Mouse (Mus musculus): ENCODE results near the gene Irf2bp1. TPM values are rescaled to one million over a fixed set of nuclear protein-coding genes. Genes with fewer than 3 reads are reported as not detected.

Gene Irf2bp1
- polyA plus RNA-seq, 1 experiment from 2014 or later: 23.5 TPM

DNA sequence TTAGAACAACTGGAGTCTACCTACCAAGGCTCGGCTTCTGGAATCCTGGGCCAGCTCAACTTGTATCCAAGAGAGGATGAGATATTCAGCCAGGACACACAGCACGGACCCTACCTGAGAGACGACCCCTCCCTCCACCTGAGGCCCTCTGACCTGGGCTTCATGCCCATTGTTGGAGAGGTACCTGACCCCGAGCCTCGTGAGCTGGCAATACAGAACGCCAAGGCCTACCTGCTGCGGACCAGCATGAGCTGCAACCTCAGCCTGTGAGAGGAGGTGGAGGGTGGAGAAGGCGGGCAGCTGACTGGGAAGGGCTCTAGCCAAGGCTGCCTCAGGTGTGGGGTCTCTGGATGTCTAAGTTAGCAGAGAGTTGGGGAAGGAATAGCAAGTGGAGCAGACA lies 51.3 kb downstream of the Irf2bp1 start:
- Histone ChIP-seq H3K9me3 (ENCODE audit: low read length) (no peaks in the 10 kb centered on the region), H3K4me1 (ENCODE audit: insufficient read depth, low read length) (0 out of 2 replicates have a peak, but pooled peaks cover 2% of the 10 kb centered on the region), H3K4me2 (replicated peaks; ENCODE audit: low read depth, low read length) (no peak overlapping the region), H3K4me3 (ENCODE audit: low read length) (no peak overlapping the region), H3K36me3 (ENCODE audit: insufficient read depth, low read length) (peaks cover 29% of the 10 kb centered on the region), H3K9ac (replicated peaks; ENCODE audit: low read length) (no peak overlapping the region), H3K27me3 (ENCODE audit: insufficient read depth, low read length) (no peaks in the 10 kb centered on the region), H3K27ac (ENCODE audit: low read length) (no peak overlapping the region)
- WGBS: 93% methylated on average over 8 of the region's 8 CpGs
- no peak for ATAC-seq (ENCODE audit: low FRiP score, low TSS enrichment)

Other genes with a start within 250 kb of the Irf2bp1 start
- not detected in 2 replicates for gene Psg19, start 205.5 kb upstream of the Irf2bp1 start, polyA plus RNA-seq (2015; fragmentation: Nextera tagmentation; extraction: Ambion mirVana)
- gene Psg17, start 182.4 kb upstream of the Irf2bp1 start, polyA plus RNA-seq (2015; fragmentation: Nextera tagmentation; extraction: Ambion mirVana): not detected in 2 replicates
- 1.4 and 1.6 TPM in 2 replicates for gene Mill2, start 164.1 kb upstream of the Irf2bp1 start, polyA plus RNA-seq (2015; fragmentation: Nextera tagmentation; extraction: Ambion mirVana)
- 1.8 TPM in 2 replicates for gene Pglyrp1, start 132.7 kb upstream of the Irf2bp1 start, polyA plus RNA-seq (2015; fragmentation: Nextera tagmentation; extraction: Ambion mirVana)
- 30.8 and 31.7 TPM in 2 replicates for gene Ccdc61, start 93.6 kb upstream of the Irf2bp1 start, polyA plus RNA-seq (2015; fragmentation: Nextera tagmentation; extraction: Ambion mirVana)
- 0.67 and 0.77 TPM in 2 replicates for gene Nova2, start 78.2 kb upstream of the Irf2bp1 start, polyA plus RNA-seq (2015; fragmentation: Nextera tagmentation; extraction: Ambion mirVana)
- gene Nanos2, start 16.6 kb upstream of the Irf2bp1 start, polyA plus RNA-seq (2015; fragmentation: Nextera tagmentation; extraction: Ambion mirVana): not detected in 2 replicates
- 3.3 and 4.0 TPM in 2 replicates for gene Mypop, start 12.8 kb upstream of the Irf2bp1 start, polyA plus RNA-seq (2015; fragmentation: Nextera tagmentation; extraction: Ambion mirVana)
- 0.35 and 0.75 TPM in 2 replicates for gene Foxa3, start 19.5 kb downstream of the Irf2bp1 start, polyA plus RNA-seq (2015; fragmentation: Nextera tagmentation; extraction: Ambion mirVana)
- gene Sympk, start 20.3 kb downstream of the Irf2bp1 start, polyA plus RNA-seq (2015; fragmentation: Nextera tagmentation; extraction: Ambion mirVana): 34.0 and 35.6 TPM in 2 replicates
- not detected in 2 replicates for gene Rsph6a, start 50.6 kb downstream of the Irf2bp1 start, polyA plus RNA-seq (2015; fragmentation: Nextera tagmentation; extraction: Ambion mirVana)
- gene Dmwd, start 72.2 kb downstream of the Irf2bp1 start, polyA plus RNA-seq (2015; fragmentation: Nextera tagmentation; extraction: Ambion mirVana): 15.5 and 16.8 TPM in 2 replicates
- 17.2 and 27.5 TPM in 2 replicates for gene Dmpk, start 79.8 kb downstream of the Irf2bp1 start, polyA plus RNA-seq (2015; fragmentation: Nextera tagmentation; extraction: Ambion mirVana)
- gene Six5, start 90.5 kb downstream of the Irf2bp1 start, polyA plus RNA-seq (2015; fragmentation: Nextera tagmentation; extraction: Ambion mirVana): 9.5 and 10.5 TPM in 2 replicates
- gene Gm4969, start 114.3 kb downstream of the Irf2bp1 start, polyA plus RNA-seq (2015; fragmentation: Nextera tagmentation; extraction: Ambion mirVana): 3.2 and 4.3 TPM in 2 replicates
- gene Fbxo46, start 115.8 kb downstream of the Irf2bp1 start, polyA plus RNA-seq (2015; fragmentation: Nextera tagmentation; extraction: Ambion mirVana): 18.4 and 20.3 TPM in 2 replicates
- 15.1 and 16.1 TPM in 2 replicates for gene Qpctl, start 145.2 kb downstream of the Irf2bp1 start, polyA plus RNA-seq (2015; fragmentation: Nextera tagmentation; extraction: Ambion mirVana)
- gene Snrpd2, start 145.7 kb downstream of the Irf2bp1 start, polyA plus RNA-seq (2015; fragmentation: Nextera tagmentation; extraction: Ambion mirVana): 137 and 141 TPM in 2 replicates
- gene Gipr, start 162.1 kb downstream of the Irf2bp1 start, polyA plus RNA-seq (2015; fragmentation: Nextera tagmentation; extraction: Ambion mirVana): 0.37 and 0.60 TPM in 2 replicates
- gene Eml2, start 172.4 kb downstream of the Irf2bp1 start, polyA plus RNA-seq (2015; fragmentation: Nextera tagmentation; extraction: Ambion mirVana): 12.0 and 14.5 TPM in 2 replicates
- gene Gpr4, start 208.5 kb downstream of the Irf2bp1 start, polyA plus RNA-seq (2015; fragmentation: Nextera tagmentation; extraction: Ambion mirVana): 4.0 and 4.3 TPM in 2 replicates
- 42.9 and 44.6 TPM in 2 replicates for gene Opa3, start 224.3 kb downstream of the Irf2bp1 start, polyA plus RNA-seq (2015; fragmentation: Nextera tagmentation; extraction: Ambion mirVana)

Data from kidney, embryonic 16.5 days (tissue).